Mouse (Mus musculus) embryonic fibroblast, embryonic 13.5 days (primary cell): Measurements from ENCODE around the gene Mgat4c.

Experiments
- CTCF ChIP-seq: IDR thresholded peaks from 2 replicates; pipeline ENCODE4 v1.5.1; 2011; ENCODE audit warnings: mild to moderate bottlenecking, control low read depth, low read length, moderate library complexity, borderline replicate concordance; ENCODE audit not compliant: insufficient read depth
- POLR2A ChIP-seq: IDR thresholded peaks from 2 replicates; pipeline ENCODE4 v1.6.1; 2011; ENCODE audit warnings: low read depth, mild to moderate bottlenecking, control low read depth, low read length, moderate library complexity

DNA sequence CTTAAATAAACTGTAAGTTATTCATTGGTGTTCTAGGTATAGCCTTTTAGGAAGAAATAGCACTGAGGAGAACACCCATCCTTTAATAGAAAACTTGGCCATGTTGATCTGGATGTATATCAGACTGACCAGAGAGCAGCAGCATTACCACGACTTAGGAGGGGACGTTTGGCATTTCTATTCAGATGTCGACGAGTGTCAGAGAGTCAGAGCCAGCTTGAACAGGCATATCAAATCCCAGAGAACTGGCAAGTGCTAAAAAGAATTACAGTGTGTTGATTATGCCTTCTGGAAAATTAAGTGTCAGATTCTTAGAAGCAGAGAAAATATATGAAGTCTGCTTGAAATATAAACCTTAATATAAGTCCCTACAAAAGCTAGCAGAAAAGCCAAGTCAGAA, 89.9 kb downstream of the Mgat4c start:
- TF ChIP-seq CTCF: no peak
- no peak for TF ChIP-seq POLR2A
